Comparison of ENCODE assay signal across 14 mouse cellular contexts in genomic region chr9:65850203-65850602, GRCm38 (mm10). TPM values are rescaled to one million over a fixed set of nuclear protein-coding genes. Genes with fewer than 3 reads are reported as not detected.
DNase-seq lines count a peak whose midpoint lies in the region; ATAC-seq and TF ChIP-seq lines count a peak whose summit lies in the region.
"Had no signal": no experiment of that assay in that cellular context is flagged by ENCODE, and none has a peak within 500 bp of the region (broad histone marks: within the 10 kb centered on the region; RNA-seq: fewer than 3 reads in every experiment).

No protein-coding gene starts in this region.

- WGBS in hindbrain, embryonic 11.5 days = 23% methylated on average over 1 of the region's 1 CpGs
- 0% methylated on average over 1 of the region's 1 CpGs for WGBS in hindbrain, embryonic 16.5 days
- 10% methylated on average over 1 of the region's 1 CpGs for WGBS in lung, embryonic 14.5 days

- H3K4me3 ChIP-seq in hindbrain, embryonic 11.5 days (ENCODE audit: low read depth, low read length) = no peak overlapping the region
- H3K4me3 ChIP-seq in hindbrain, embryonic 16.5 days (ENCODE audit: low read length) = no peak overlapping the region
- H3K4me3 ChIP-seq in lung, embryonic 14.5 days (ENCODE audit: low read depth, low read length) = no peak overlapping the region
- H3K4me3 ChIP-seq: forebrain, embryonic 10.5 days had no signal

- H3K9me3 ChIP-seq in hindbrain, embryonic 11.5 days (ENCODE audit: control insufficient read depth, low read length) = no peaks in the 10 kb centered on the region
- no peaks in the 10 kb centered on the region for H3K9me3 ChIP-seq in hindbrain, embryonic 16.5 days (ENCODE audit: control insufficient read depth, low read length)
- no peaks in the 10 kb centered on the region for H3K9me3 ChIP-seq in lung, embryonic 14.5 days (ENCODE audit: low read depth, low read length)
- H3K9me3 ChIP-seq: forebrain, embryonic 10.5 days; G1E had no signal

- H3K4me2 ChIP-seq in hindbrain, embryonic 11.5 days (replicated peaks; ENCODE audit: low read depth, low read length) = no peak overlapping the region
- no peak overlapping the region for H3K4me2 ChIP-seq in hindbrain, embryonic 16.5 days (ENCODE audit: low read length)
- no peak overlapping the region for H3K4me2 ChIP-seq in lung, embryonic 14.5 days

- H3K4me1 ChIP-seq in hindbrain, embryonic 11.5 days (replicated peaks; ENCODE audit: control insufficient read depth, insufficient read depth, low read length) = no peaks in the 10 kb centered on the region
- peaks cover 4% of the 10 kb centered on the region for H3K4me1 ChIP-seq in hindbrain, embryonic 16.5 days (ENCODE audit: control insufficient read depth, insufficient read depth, low read depth, low read length)
- H3K4me1 ChIP-seq in lung, embryonic 14.5 days (ENCODE audit: insufficient read depth) = no peaks in the 10 kb centered on the region

- H3K27ac ChIP-seq in hindbrain, embryonic 11.5 days (ENCODE audit: low read depth, low read length) = no peak overlapping the region
- no peak overlapping the region for H3K27ac ChIP-seq in hindbrain, embryonic 16.5 days (ENCODE audit: low read depth, low read length)
- H3K27ac ChIP-seq in lung, embryonic 14.5 days (ENCODE audit: low read depth) = no peak overlapping the region
- H3K27ac ChIP-seq: forebrain, embryonic 10.5 days had no signal

- no peak overlapping the region for H3K9ac ChIP-seq in hindbrain, embryonic 11.5 days (ENCODE audit: low read depth, low read length)
- H3K9ac ChIP-seq in hindbrain, embryonic 16.5 days (ENCODE audit: low read depth, low read length) = no peak overlapping the region
- H3K9ac ChIP-seq in lung, embryonic 14.5 days = no peak overlapping the region

- peak; percentile 9 for DNase-seq in hindbrain, embryonic 11.5 days (ENCODE audit: low spot score)
- DNase-seq in lung, embryonic 14.5 days = peak; percentile 83
- no peak for DNase-seq in lung, adult 18-20 months
- DNase-seq in Muller cell, postnatal 12 days (ENCODE audit: inconsistent ontology term) = peak; percentile 55
- DNase-seq in layer of hippocampus, postnatal 10 days (ENCODE audit: low spot score in 2 of 2) = no peak
- DNase-seq: gastrocnemius, postnatal 14 days; left cerebral cortex, postnatal 4 days; lung, postnatal 10 days; thymus, adult 2 months had no signal

- no peaks in the 10 kb centered on the region for H3K36me3 ChIP-seq in hindbrain, embryonic 11.5 days (ENCODE audit: control insufficient read depth, insufficient read depth, low read length)
- peaks cover 10% of the 10 kb centered on the region for H3K36me3 ChIP-seq in hindbrain, embryonic 16.5 days (ENCODE audit: control insufficient read depth, insufficient read depth, low read length)
- H3K36me3 ChIP-seq in lung, embryonic 14.5 days (ENCODE audit: insufficient read depth) = peaks cover 41% of the 10 kb centered on the region

- no peak for ATAC-seq in hindbrain, embryonic 11.5 days (ENCODE audit: low FRiP score)
- ATAC-seq in hindbrain, embryonic 16.5 days = no peak
- no peak for ATAC-seq in lung, embryonic 14.5 days (ENCODE audit: insufficient read depth)
- 0 out of 2 replicates have a peak, but pooled peaks have one; percentile 45 for ATAC-seq in megakaryocyte progenitor cell, adult 5-6 weeks (replicated peaks; ENCODE audit: poor library complexity)
- no peak for ATAC-seq in megakaryocyte-erythroid progenitor cell, adult 5-6 weeks (replicated peaks; ENCODE audit: low FRiP score, low TSS enrichment, poor library complexity, severe bottlenecking)

- TF ChIP-seq CTCF in lung, embryonic 14.5 days (IDR thresholded peaks at IDR 0.05; ENCODE audit: low read depth) = peak; percentile 37

- no peaks in the 10 kb centered on the region for H3K27me3 ChIP-seq in hindbrain, embryonic 11.5 days (ENCODE audit: control insufficient read depth, insufficient read depth, low read length)
- no peaks in the 10 kb centered on the region for H3K27me3 ChIP-seq in hindbrain, embryonic 16.5 days (replicated peaks; ENCODE audit: control insufficient read depth, insufficient read depth, low read length)
- H3K27me3 ChIP-seq in lung, embryonic 14.5 days (ENCODE audit: insufficient read depth, low read length) = no peaks in the 10 kb centered on the region

RNA-seq across cellular contexts. Expression of gene Zfp609, which starts 22.8 kb away (rescaled TPM):
- polyA plus RNA-seq in hindbrain, embryonic 11.5 days (2014; fragmentation: Nextera tagmentation; extraction: Ambion mirVana) = 9.2 and 12.5 TPM in 2 replicates
- 5.0 and 5.4 TPM in 2 replicates for polyA plus RNA-seq in hindbrain, embryonic 16.5 days (2015; fragmentation: Nextera tagmentation; extraction: Ambion mirVana)
- polyA plus RNA-seq in lung, embryonic 14.5 days (2014; fragmentation: Nextera tagmentation; extraction: Ambion mirVana) = 7.4 and 7.6 TPM in 2 replicates
- 22.6 and 23.3 TPM in 2 replicates for total RNA-seq in megakaryocyte progenitor cell, adult 5-6 weeks (2015)
- total RNA-seq in megakaryocyte progenitor cell, adult 5-6 weeks (2017) = 5.5 and 6.8 TPM in 2 replicates
- total RNA-seq in megakaryocyte-erythroid progenitor cell, adult 5-6 weeks (2014; fragmentation: Nextera tagmentation) = 25.5 and 31.8 TPM in 2 replicates
- 3.6 and 13.8 TPM in 2 replicates for total RNA-seq in megakaryocyte-erythroid progenitor cell, adult 5-6 weeks (2017)
- total RNA-seq in layer of hippocampus, postnatal 10 days (2021) = 10 to 100 TPM; 49.1 to 51.0 TPM

RNA-seq across cellular contexts. Expression of gene Pclaf, which starts 39.8 kb away (rescaled TPM):
- 176 and 188 TPM in 2 replicates for polyA plus RNA-seq in hindbrain, embryonic 11.5 days (2014; fragmentation: Nextera tagmentation; extraction: Ambion mirVana)
- 24.4 and 28.9 TPM in 2 replicates for polyA plus RNA-seq in hindbrain, embryonic 16.5 days (2015; fragmentation: Nextera tagmentation; extraction: Ambion mirVana)
- 259 and 263 TPM in 2 replicates for polyA plus RNA-seq in lung, embryonic 14.5 days (2014; fragmentation: Nextera tagmentation; extraction: Ambion mirVana)
- 90.5 and 107 TPM in 2 replicates for total RNA-seq in megakaryocyte progenitor cell, adult 5-6 weeks (2015)
- total RNA-seq in megakaryocyte progenitor cell, adult 5-6 weeks (2017) = 256 and 269 TPM in 2 replicates
- 39.0 and 59.8 TPM in 2 replicates for total RNA-seq in megakaryocyte-erythroid progenitor cell, adult 5-6 weeks (2014; fragmentation: Nextera tagmentation)
- total RNA-seq in megakaryocyte-erythroid progenitor cell, adult 5-6 weeks (2017) = 79.5 and 86.8 TPM in 2 replicates
- 1 to 10 TPM; 4.8 to 6.1 TPM for total RNA-seq in layer of hippocampus, postnatal 10 days (2021)

RNA-seq across cellular contexts. Expression of gene Trip4, which starts 58.4 kb away (rescaled TPM):
- 35.8 and 40.7 TPM in 2 replicates for polyA plus RNA-seq in hindbrain, embryonic 11.5 days (2014; fragmentation: Nextera tagmentation; extraction: Ambion mirVana)
- polyA plus RNA-seq in hindbrain, embryonic 16.5 days (2015; fragmentation: Nextera tagmentation; extraction: Ambion mirVana) = 30.3 and 32.6 TPM in 2 replicates
- polyA plus RNA-seq in lung, embryonic 14.5 days (2014; fragmentation: Nextera tagmentation; extraction: Ambion mirVana) = 32.5 and 34.0 TPM in 2 replicates
- total RNA-seq in megakaryocyte progenitor cell, adult 5-6 weeks (2015) = 15.1 and 17.0 TPM in 2 replicates
- 18.4 and 21.1 TPM in 2 replicates for total RNA-seq in megakaryocyte progenitor cell, adult 5-6 weeks (2017)
- 13.0 and 14.6 TPM in 2 replicates for total RNA-seq in megakaryocyte-erythroid progenitor cell, adult 5-6 weeks (2014; fragmentation: Nextera tagmentation)
- total RNA-seq in megakaryocyte-erythroid progenitor cell, adult 5-6 weeks (2017) = 25.9 and 26.6 TPM in 2 replicates
- total RNA-seq in layer of hippocampus, postnatal 10 days (2021) = 10 to 100 TPM; 35.7 to 39.0 TPM

RNA-seq across cellular contexts. Expression of gene Csnk1g1, which starts 58.5 kb away (rescaled TPM):
- 22.3 and 26.0 TPM in 2 replicates for polyA plus RNA-seq in hindbrain, embryonic 11.5 days (2014; fragmentation: Nextera tagmentation; extraction: Ambion mirVana)
- 20.7 and 22.1 TPM in 2 replicates for polyA plus RNA-seq in hindbrain, embryonic 16.5 days (2015; fragmentation: Nextera tagmentation; extraction: Ambion mirVana)
- 19.2 and 19.5 TPM in 2 replicates for polyA plus RNA-seq in lung, embryonic 14.5 days (2014; fragmentation: Nextera tagmentation; extraction: Ambion mirVana)
- total RNA-seq in megakaryocyte progenitor cell, adult 5-6 weeks (2015) = 18.9 and 26.5 TPM in 2 replicates
- 8.7 and 15.6 TPM in 2 replicates for total RNA-seq in megakaryocyte progenitor cell, adult 5-6 weeks (2017)
- total RNA-seq in megakaryocyte-erythroid progenitor cell, adult 5-6 weeks (2014; fragmentation: Nextera tagmentation) = 25.0 and 29.1 TPM in 2 replicates
- total RNA-seq in megakaryocyte-erythroid progenitor cell, adult 5-6 weeks (2017) = 21.4 and 22.0 TPM in 2 replicates
- total RNA-seq in layer of hippocampus, postnatal 10 days (2021) = 10 to 100 TPM; 49.6 to 50.7 TPM

Comparison
In these comparisons a context has a peak if more than half of its experiments do, and no peak if none do; other contexts are left out.
1. DNase-seq: peak in hindbrain, embryonic 11.5 days (single experiment), lung, embryonic 14.5 days (single experiment) and Muller cell, postnatal 12 days (single experiment); none in lung, adult 18-20 months (0 of 2) and layer of hippocampus, postnatal 10 days (0 of 2).
2. RNA of gene Pclaf, which starts 39.8 kb away (total RNA-seq): 90.5 to 269 TPM in megakaryocyte progenitor cell, adult 5-6 weeks and 39.0 to 86.8 TPM in megakaryocyte-erythroid progenitor cell, adult 5-6 weeks; 4.8 to 6.1 TPM in layer of hippocampus, postnatal 10 days; every median in the first group is over 4 times any median in the second.